Mouse (Mus musculus) stomach, postnatal 0 days (tissue): Measurements from ENCODE around the gene Mtrex.

Source experiments
- CTCF ChIP-seq: IDR thresholded peaks from 2 replicates; pipeline ENCODE4 v1.5.1; 2016; ENCODE audit warnings: antibody characterized with exemption, low read depth, mild to moderate bottlenecking, moderate library complexity
- EP300 ChIP-seq: optimal IDR thresholded peaks from 2 replicates; pipeline ENCODE3; 2016; ENCODE audit warnings: antibody characterized with exemption

GRCm38 (mm10) chr13:112910434-112910833 lies 16.8 kb downstream of the Mtrex start:
- TF ChIP-seq CTCF, result no peak
- no peak for TF ChIP-seq EP300
